Mouse (Mus musculus) bone marrow, adult 2 months (tissue): ENCODE results near the gene C1qtnf6. TPM values are rescaled to one million over a fixed set of nuclear protein-coding genes. Genes with fewer than 3 reads are reported as not detected.

Experiments used
- H3K27ac ChIP-seq: fragments of 200-500 bp; 2 replicates; pipeline ENCODE4 v1.5.1; 2012; ENCODE audit warnings: low read depth, mild to moderate bottlenecking, control low read depth, inconsistent platforms, low read length; ENCODE audit not compliant: control insufficient read depth, poor library complexity, insufficient read depth
- H3K4me1 ChIP-seq: fragments of 200-500 bp; 2 replicates; pipeline ENCODE4 v1.6.1; 2011; ENCODE audit warnings: low read length; ENCODE audit not compliant: control insufficient read depth, insufficient read depth
- H3K4me3 ChIP-seq: fragments of 200-500 bp; replicated peaks from 2 replicates; pipeline ENCODE3; 2011; ENCODE audit warnings: mild to moderate bottlenecking, low read depth, low read length, control low read depth; ENCODE audit not compliant: control insufficient read depth
- CTCF ChIP-seq: fragments of 200-500 bp; IDR thresholded peaks from 2 replicates; pipeline ENCODE4 v1.5.1; 2011; ENCODE audit warnings: low read length, control low read depth; ENCODE audit not compliant: control insufficient read depth, insufficient read depth
- POLR2A ChIP-seq: fragments of 200-500 bp; IDR thresholded peaks from 2 replicates; pipeline ENCODE4 v1.6.1; 2011; ENCODE audit warnings: low read depth, mild to moderate bottlenecking, control low read depth, low read length, borderline replicate concordance; ENCODE audit not compliant: control insufficient read depth
- WGBS: fragments of 180-500 bp; shearing (Covaris S2); methylation state at CpG from one replicate; pipeline ENCODE4 v1.1.7; 2018; 5-methylcytosine and 5-hydroxymethylcytosine counted together
- polyA plus RNA-seq: library from polyadenylated mRNA; stranded (reverse); fragments of >200 nt; gene quantifications from 2 replicates; pipeline ENCODE4 v1.2.4, GENCODE M21; 2011; ENCODE audit warnings: low replicate concordance; ENCODE audit not compliant: missing spikeins, insufficient read depth, insufficient read length

Gene C1qtnf6
- polyA plus RNA-seq, 1 experiment = 2.7 TPM

DNA sequence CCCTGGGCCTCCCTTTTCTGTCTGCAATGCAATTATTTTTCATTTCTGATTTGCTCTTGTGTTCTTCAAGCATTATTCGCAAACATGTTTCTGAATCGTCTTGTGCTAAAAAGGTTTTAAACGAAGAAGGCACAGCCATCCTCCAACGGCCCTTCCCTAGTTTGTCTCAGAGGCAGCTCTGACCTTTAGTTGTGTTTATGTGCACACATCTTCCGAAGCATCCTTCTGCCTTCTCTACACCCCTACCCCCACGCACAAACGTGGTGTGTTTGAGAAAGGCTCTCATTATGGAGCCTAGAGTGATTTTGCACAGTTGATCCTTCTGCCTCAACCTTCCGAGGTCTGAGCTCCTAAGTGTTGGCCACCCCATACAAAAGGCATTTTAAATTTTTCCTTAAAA lies 17.5 kb upstream of the C1qtnf6 start:
- H3K27ac ChIP-seq = no peak overlapping the region
- H3K4me3 ChIP-seq = no peak overlapping the region
- no peaks in the 10 kb centered on the region; the same call in 1 of the 2 replicates for H3K4me1 ChIP-seq
- 69% methylated on average over 8 of the region's 8 CpGs for WGBS
- no peak for TF ChIP-seq POLR2A
- TF ChIP-seq CTCF = no peak

DNA sequence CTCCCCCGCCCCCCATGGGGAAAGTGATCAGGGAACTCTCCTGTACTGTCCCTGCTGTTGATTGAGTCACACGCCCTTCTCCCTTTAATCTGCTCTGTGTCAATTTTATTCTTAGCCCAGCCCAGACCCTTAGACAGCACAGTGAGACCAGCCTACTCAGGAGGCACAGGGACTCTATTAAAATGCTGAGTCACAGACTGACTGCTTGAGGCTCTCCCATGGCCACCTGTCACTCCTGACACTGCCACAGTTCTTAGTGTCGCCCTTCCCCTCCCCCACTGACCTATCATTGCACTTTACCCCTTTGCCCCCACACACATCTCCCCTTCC lies 17.1 kb upstream of the C1qtnf6 start:
- 35% methylated on average over 3 of the region's 3 CpGs for WGBS
- Histone ChIP-seq H3K27ac (no peak overlapping the region), H3K4me3 (no peak overlapping the region), H3K4me1 (no peaks in the 10 kb centered on the region; the same call in 1 of the 2 replicates)
- no peak for TF ChIP-seq POLR2A
- TF ChIP-seq CTCF = no peak

DNA sequence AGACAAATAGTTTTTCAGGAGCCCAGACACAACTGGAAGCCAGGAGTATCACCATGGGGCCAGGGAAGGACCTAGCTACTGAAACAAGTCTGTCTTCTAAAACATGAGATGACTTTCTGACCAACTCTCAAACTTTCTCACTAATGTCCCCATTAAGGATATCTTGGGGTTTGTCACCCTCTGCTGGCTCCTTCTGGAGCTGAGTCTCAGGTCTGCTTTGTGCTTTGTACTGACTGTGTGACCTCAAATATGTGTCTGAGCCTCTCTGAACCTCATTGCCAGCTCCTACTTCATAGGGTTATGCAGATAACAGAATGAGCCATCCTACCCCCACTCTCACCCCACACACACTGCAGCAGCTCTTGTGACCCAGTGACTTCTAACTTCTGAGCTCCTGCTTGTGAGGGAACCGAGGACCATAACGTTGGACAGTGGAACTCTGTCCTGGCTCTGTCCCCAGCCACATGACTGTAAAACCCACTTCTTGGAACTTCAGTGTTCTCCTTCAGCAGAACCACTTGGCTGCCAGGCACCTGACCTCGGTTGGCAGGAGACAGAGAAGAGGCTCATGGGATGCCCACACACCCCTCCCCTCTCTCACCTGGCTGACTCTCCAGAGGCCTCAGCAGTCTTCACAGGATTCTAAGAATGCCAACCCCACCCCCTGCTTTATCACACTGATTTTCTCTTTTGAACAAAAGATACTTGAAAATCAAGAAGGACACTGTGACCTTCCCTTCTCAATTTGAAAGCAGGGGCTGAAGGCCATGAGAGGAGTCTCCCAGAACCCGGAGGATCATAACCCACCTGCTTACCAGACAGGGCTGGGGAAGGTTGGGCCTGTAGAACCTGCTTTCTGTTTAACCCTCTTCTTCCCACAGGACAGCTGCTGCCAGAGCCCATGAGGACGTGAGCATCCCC lies 16.5 kb upstream of the C1qtnf6 start:
- TF ChIP-seq POLR2A (no peak), CTCF (peak; percentile 26; the same call in 1 of the 2 replicates)
- H3K27ac ChIP-seq = no peak overlapping the region
- H3K4me3 ChIP-seq = no peak overlapping the region
- WGBS = 50% methylated on average over 5 of the region's 5 CpGs
- H3K4me1 ChIP-seq = no peaks in the 10 kb centered on the region; the same call in 1 of the 2 replicates

DNA sequence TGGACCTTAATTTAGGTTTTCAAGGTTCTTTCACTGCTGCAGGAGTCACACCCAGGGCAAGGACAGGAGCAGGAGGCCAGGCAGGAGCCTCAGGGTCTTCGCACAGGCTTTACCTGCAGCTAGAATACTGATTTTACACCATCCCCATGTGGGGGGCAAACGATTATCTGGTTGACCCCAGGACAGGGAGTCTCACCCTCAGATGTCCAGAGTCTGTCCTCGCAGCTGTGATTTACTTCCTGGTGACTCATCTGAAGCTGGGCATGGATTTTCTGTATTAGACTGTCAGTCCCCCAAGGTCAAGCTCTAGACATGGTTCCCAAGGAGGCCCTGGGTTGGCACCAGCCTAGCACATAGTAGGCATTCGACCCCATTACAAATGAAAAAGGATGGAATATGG lies 14.8 kb upstream of the C1qtnf6 start:
- no peak overlapping the region for H3K27ac ChIP-seq
- no peak for TF ChIP-seq POLR2A
- TF ChIP-seq CTCF = no peak
- 56% methylated on average over 4 of the region's 4 CpGs for WGBS
- H3K4me3 ChIP-seq = no peak overlapping the region
- H3K4me1 ChIP-seq = no peaks in the 10 kb centered on the region; the same call in 1 of the 2 replicates

DNA sequence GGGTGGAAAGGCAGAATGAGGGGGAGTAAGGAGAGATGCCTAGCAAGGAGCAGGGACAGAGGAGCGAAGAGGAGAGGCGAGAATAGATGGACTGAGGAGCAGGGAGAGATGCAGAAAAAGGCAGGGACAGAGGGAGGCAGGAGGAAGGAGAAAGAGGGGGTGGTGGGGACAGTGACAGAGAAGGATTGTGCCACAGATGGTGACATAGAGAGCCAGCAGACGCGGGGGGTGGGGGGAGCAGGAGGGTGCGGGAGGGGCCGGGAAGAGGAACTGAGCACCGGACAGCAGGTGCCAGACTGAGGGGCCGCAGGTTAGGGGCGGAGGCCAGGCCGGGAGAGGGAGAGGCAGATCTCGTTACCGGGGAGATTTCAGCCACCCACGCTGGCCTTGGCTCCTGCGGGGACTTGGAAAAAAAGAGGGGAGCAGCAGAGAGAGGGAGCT lies 13.4 kb upstream of the C1qtnf6 start, which contains the start of gene Sstr3:
Gene Sstr3, minus strand, starts transcription at position 125 of the 441 bp plus-strand sequence.
- Histone ChIP-seq H3K4me3 (no peak within 1 kb of the TSS), H3K27ac (no peak within 1 kb of the TSS), H3K4me1 (no peaks in the 10 kb centered on the region; the same call in 1 of the 2 replicates)
- TF ChIP-seq CTCF = no peak
- TF ChIP-seq POLR2A = no peak
- 9% methylated on average over 14 of the region's 14 CpGs for WGBS

DNA sequence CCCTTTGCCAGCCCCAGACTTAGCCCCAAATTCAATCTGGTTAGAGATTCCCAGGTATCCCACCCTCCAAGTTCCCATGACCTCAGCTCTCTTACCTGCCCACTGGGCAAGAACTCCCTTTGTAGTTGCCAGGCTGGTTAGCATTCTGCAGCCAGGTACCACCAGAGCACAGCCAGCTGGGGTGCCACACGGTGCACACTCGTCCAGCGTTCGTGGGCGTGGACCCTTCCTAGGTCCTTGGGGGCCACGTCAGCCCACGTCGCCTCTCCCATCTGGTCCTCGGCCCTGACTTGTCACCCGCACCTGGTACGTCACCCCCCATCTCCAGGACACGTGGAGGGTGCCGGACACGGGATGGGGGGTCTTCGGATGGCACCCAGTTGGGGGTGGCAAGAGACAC lies 12.8 kb upstream of the C1qtnf6 start:
- 75% methylated on average over 15 of the region's 15 CpGs for WGBS
- no peak overlapping the region for H3K27ac ChIP-seq
- no peaks in the 10 kb centered on the region; the same call in 1 of the 2 replicates for H3K4me1 ChIP-seq
- no peak for TF ChIP-seq POLR2A
- no peak for TF ChIP-seq CTCF
- H3K4me3 ChIP-seq = no peak overlapping the region

DNA sequence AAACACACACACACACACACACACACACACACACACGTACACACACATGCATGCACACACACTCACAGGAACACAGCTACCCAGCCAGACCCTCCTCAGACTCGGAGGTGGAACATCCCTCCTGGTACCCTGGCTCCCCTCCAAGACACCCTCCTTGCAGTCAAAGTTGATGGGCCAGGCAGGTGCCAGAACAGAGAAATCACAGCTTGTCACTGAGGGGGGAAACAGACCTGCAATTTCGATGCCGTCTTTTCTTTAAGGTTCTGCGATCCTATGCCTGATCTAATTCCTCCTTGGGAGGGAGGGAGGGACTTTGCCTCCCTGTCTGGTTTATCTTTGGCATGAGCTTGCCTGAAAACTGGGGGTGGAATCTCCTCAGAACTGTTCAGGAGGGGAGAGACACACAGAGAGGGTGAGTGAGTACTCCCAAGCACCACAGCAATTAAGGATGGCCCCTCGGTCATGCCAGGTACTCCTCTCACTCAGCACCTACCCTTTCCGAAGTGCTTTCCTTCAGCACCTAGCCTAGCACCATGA lies 11.6 kb upstream of the C1qtnf6 start:
- Histone ChIP-seq H3K4me1 (no peaks in the 10 kb centered on the region; the same call in 1 of the 2 replicates), H3K4me3 (no peak overlapping the region), H3K27ac (no peak overlapping the region)
- 76% methylated on average over 7 of the region's 7 CpGs for WGBS
- TF ChIP-seq CTCF (no peak), POLR2A (no peak)

DNA sequence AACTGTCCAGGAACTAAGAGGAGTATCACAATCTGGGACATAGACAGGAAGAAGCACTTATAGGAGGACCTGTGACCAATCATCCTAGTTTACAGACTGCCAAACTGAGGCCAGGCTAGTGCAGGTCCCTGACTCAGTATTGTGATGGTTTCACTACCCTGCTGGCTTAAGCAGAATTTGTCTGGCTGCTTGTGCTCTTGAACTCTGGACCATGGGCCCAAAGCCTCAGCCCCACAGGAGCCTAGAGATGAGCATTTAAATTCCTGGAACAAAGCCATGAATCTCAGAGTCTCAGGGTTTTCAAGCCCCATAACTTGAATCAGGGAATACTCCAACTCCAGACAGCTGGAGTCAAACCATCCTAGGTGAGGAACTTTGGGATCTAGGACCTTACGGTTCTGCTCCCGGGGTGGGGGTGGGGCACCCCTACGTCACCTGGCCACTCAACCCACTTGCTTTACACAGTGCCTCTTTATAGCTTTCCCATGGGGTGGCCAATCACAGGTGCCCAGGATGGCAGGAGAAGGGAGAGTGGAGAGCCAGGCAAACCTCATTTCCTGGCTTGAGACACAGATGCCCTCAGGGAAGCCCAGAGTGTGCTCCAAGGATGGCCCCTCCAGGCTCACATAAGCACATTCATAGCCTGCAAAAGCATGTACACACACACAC lies 11.0 kb upstream of the C1qtnf6 start:
- Histone ChIP-seq H3K4me3 (no peak overlapping the region), H3K27ac (no peak overlapping the region), H3K4me1 (no peaks in the 10 kb centered on the region; the same call in 1 of the 2 replicates)
- 79% methylated on average over 3 of the region's 3 CpGs for WGBS
- TF ChIP-seq POLR2A (no peak), CTCF (no peak)
